Mouse (Mus musculus) liver, adult 2 months (tissue): ENCODE measurements around the gene Spata17. TPM values are rescaled to one million over a fixed set of nuclear protein-coding genes. Genes with fewer than 3 reads are reported as not detected.

Experiments used
- DNase-seq: peaks from one replicate; pipeline ENCODE4 v3.0.0-alpha.2; 2011; ENCODE audit warnings: low read depth, low spot score; ENCODE audit errors: extremely low read depth
- H3K27ac ChIP-seq: fragments of 200-500 bp; replicated peaks from 2 replicates; pipeline ENCODE4 v1.5.1; 2012; ENCODE audit warnings: low read depth, mild to moderate bottlenecking, control low read depth, inconsistent platforms, low read length; ENCODE audit not compliant: insufficient read depth
- H3K27me3 ChIP-seq: fragments of 200-500 bp; 2 replicates; pipeline ENCODE4 v1.6.1; 2012; ENCODE audit warnings: mild to moderate bottlenecking, moderate library complexity, low read length, inconsistent platforms; ENCODE audit not compliant: control insufficient read depth, insufficient read depth
- H3K36me3 ChIP-seq: fragments of 200-500 bp; 2 replicates; pipeline ENCODE4 v1.6.1; 2012; ENCODE audit warnings: low read length, inconsistent platforms; ENCODE audit not compliant: control insufficient read depth, insufficient read depth
- H3K4me1 ChIP-seq: fragments of 200-500 bp; 2 replicates; pipeline ENCODE4 v1.6.1; 2011; ENCODE audit warnings: low read length; ENCODE audit not compliant: control insufficient read depth, insufficient read depth
- H3K4me3 ChIP-seq: fragments of 200-500 bp; 2 replicates; pipeline ENCODE4 v1.5.1; 2011; ENCODE audit warnings: low read depth, mild to moderate bottlenecking, control low read depth, low read length, moderate library complexity; ENCODE audit not compliant: insufficient read depth
- H3K79me2 ChIP-seq: fragments of 200-500 bp; 2 replicates; pipeline ENCODE4 v1.6.1; 2012; ENCODE audit warnings: inconsistent platforms, mild to moderate bottlenecking, low read length, moderate library complexity; ENCODE audit not compliant: control insufficient read depth, insufficient read depth
- H3K9ac ChIP-seq: fragments of 200-500 bp; 2 replicates; pipeline ENCODE4 v1.6.1; 2012; ENCODE audit warnings: low read depth, mild to moderate bottlenecking, control low read depth, inconsistent platforms, low read length
- CTCF ChIP-seq: fragments of 200-500 bp; IDR thresholded peaks from 2 replicates; pipeline ENCODE4 v1.5.1; 2011; ENCODE audit warnings: low read depth, low read length, control low read depth
- POLR2A ChIP-seq: fragments of 200-500 bp; IDR thresholded peaks from 2 replicates; pipeline ENCODE4 v1.6.1; 2011; ENCODE audit warnings: low read length, control low read depth; ENCODE audit not compliant: insufficient read depth; ENCODE audit errors: extremely low read depth
- WGBS: fragments of 180-500 bp; shearing (Covaris S2); methylation state at CpG from one replicate; pipeline ENCODE4 v1.1.7; 2018; 5-methylcytosine and 5-hydroxymethylcytosine counted together
- polyA plus RNA-seq: library from polyadenylated mRNA; depleted of rRNA; stranded (reverse); fragments of >200 nt; gene quantifications from 2 replicates; pipeline ENCODE4 v1.2.3, GENCODE M21; 2012
- total RNA-seq: library from RNA; depleted of rRNA; stranded (reverse); fragments of >200 nt; gene quantifications from 2 replicates; pipeline ENCODE4 v1.2.3, GENCODE M21; 2014

Spata17 gene
- total and polyA plus RNA-seq, 2 experiments, result 0.83 TPM; not detected in 1

DNA sequence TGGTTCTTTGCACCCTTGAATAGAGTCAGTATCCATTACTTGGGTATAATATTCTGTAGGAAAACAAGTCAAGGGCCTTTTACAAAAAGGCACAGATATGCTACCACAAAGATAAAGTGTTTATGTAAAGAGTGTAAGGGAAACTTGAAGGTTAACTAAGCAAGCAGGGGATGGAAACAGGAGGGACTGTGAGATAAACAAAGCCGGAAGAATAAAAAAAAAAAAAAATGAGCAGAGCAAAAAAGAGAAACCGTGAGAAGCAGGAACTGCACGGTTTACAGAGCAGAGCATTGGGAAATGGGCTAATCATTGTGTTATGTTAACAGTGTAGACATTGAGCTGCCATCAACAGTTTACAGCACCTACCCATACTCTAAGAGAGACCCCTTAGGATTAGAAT, 44.9 kb downstream of the Spata17 start:
- H3K79me2 ChIP-seq, result no peaks in the 10 kb centered on the region
- no peak overlapping the region for H3K4me3 ChIP-seq

DNA sequence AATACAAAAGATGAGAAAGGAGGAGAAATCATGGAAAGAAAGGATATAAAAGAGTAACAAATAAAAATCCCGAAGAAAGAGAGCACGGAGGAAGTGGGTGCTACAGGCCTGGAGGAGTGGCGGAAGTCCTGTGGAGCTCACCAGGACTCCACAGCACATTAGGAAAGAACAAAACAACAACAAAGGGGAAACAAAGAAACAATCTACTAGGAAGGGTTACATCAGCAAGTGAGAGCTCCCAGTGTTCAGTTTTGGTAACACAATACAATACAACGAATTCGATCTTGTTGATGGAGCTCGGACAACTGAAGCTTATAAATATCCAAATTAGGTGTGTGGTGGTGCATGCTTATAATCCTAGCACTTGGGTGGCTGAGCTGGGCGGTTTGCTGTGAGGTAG, 45.6 kb downstream of the Spata17 start:
- H3K4me1 ChIP-seq, result no peaks in the 10 kb centered on the region
- whole genome bisulfite sequencing, result 87% methylated on average over 7 of the region's 7 CpGs
- no peak overlapping the region for H3K4me3 ChIP-seq
- no peak for DNase-seq
- H3K36me3 ChIP-seq, result no peaks in the 10 kb centered on the region
- H3K27me3 ChIP-seq, result no peaks in the 10 kb centered on the region
- no peaks in the 10 kb centered on the region for H3K79me2 ChIP-seq
- no peak for TF ChIP-seq POLR2A
- no peak for TF ChIP-seq CTCF
- H3K27ac ChIP-seq, result no peak overlapping the region
- H3K9ac ChIP-seq, result no peak overlapping the region

More for the DNA sequence above, 44.9 kb downstream of the Spata17 start:
- Histone ChIP-seq H3K27me3 (no peaks in the 10 kb centered on the region), H3K9ac (no peak overlapping the region), H3K36me3 (no peaks in the 10 kb centered on the region), H3K4me1 (peaks cover 4% of the 10 kb centered on the region; the same call in 1 of the 2 replicates), H3K27ac (no peak overlapping the region)
- no peak for TF ChIP-seq CTCF
- no peak for TF ChIP-seq POLR2A
- DNase-seq, result no peak
- 53% methylated on average over 3 of the region's 3 CpGs for WGBS

DNA sequence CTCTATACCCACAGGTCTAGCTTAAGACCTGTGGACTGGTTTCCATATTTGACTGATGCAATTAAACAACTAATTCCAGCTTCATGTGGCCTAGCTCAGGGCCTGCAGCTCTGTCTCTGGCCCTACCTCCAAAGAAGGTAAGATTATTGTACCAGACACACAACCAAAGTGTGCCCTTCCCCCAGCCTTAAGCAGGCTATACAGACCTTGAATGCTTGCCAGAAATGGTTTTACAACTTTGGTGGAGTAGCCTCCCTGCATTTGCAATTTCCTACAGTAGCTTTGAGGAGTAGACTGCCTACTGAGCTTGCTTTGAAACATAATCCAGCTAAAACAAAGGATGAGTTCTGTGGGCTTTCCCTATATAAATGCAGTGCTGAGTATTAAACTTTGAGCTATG, 51.7 kb downstream of the Spata17 start:
- Histone ChIP-seq H3K9ac (no peak overlapping the region), H3K27ac (no peak overlapping the region), H3K4me3 (no peak overlapping the region), H3K79me2 (no peaks in the 10 kb centered on the region), H3K36me3 (no peaks in the 10 kb centered on the region), H3K4me1 (no peaks in the 10 kb centered on the region), H3K27me3 (peaks cover 5% of the 10 kb centered on the region; the same call in 1 of the 2 replicates)
- DNase-seq, result no peak
- TF ChIP-seq CTCF, result no peak

DNA sequence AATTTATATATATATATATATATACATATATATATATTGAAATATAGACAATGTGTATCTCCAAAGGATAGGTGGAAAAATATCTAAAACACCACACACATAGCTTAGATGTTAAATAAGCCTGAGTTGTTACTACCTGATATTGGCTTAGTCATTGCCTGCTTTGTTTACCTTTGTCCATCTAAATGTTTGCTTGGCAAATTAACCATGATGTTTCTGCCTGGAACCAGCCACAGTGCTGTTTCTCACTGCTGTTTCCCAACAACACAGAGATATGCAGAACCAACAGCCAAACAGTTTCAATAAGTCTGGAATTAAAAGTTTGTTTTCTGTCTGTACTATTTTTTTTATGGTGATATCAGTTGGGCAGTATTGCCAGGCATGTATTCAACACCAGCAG, 59.6 kb downstream of the Spata17 start:
- H3K9ac ChIP-seq, result no peak overlapping the region
- peak; percentile 92 for DNase-seq
- H3K27me3 ChIP-seq, result peaks cover 7% of the 10 kb centered on the region; the same call in 1 of the 2 replicates
- H3K27ac ChIP-seq, result no peak overlapping the region
- no peak overlapping the region for H3K4me3 ChIP-seq
- peaks cover 4% of the 10 kb centered on the region; the same call in 1 of the 2 replicates for H3K4me1 ChIP-seq
- H3K36me3 ChIP-seq, result no peaks in the 10 kb centered on the region
- H3K79me2 ChIP-seq, result no peaks in the 10 kb centered on the region
- no peak for TF ChIP-seq POLR2A
- TF ChIP-seq CTCF, result no peak

DNA sequence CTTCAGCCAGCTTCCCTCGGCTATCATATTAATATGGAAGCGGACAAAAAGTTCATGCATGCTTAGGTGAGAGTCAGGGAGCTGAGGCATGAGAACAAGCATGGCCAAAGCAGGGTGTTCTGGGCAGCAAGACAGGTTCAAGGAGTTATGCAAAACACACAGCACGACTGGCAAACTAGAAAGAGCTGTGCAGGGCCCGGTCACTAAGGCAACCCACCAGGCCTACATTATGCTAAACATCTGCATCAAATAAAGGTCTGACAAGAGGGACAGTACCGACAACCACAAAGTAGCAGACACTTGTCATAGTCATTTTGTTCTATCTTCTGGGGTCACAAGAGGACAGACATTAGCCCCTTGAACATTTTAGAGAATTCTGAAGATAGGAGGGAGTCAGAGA, 61.6 kb downstream of the Spata17 start:
- WGBS, result 74% methylated on average over 5 of the region's 5 CpGs
- H3K27ac ChIP-seq, result no peak overlapping the region
- H3K27me3 ChIP-seq, result 0 out of 2 replicates have a peak, but pooled peaks cover 7% of the 10 kb centered on the region
- H3K36me3 ChIP-seq, result no peaks in the 10 kb centered on the region
- peaks cover 4% of the 10 kb centered on the region; the same call in 1 of the 2 replicates for H3K4me1 ChIP-seq
- H3K4me3 ChIP-seq, result no peak overlapping the region
- H3K79me2 ChIP-seq, result no peaks in the 10 kb centered on the region
- TF ChIP-seq POLR2A (no peak), CTCF (no peak)
- H3K9ac ChIP-seq, result no peak overlapping the region
- DNase-seq, result no peak

DNA sequence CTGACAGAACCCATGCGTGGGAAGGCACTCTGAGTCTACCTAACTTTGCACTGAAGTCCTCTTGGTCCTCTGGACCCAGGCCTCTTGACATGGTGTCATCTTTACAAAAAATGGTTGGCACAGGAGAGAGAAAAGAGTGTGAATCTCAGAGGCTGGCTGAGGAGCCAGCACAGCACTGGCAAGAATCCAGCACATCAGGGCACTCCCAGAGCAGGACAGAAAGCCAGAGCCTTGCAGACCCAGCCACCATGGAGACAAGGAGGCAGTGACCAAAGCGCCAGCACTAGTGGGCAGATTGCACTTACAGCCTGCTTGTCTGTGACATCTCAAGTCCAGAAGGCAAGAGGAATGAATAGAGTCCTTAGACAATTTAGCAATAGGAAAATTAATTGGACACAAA, 62.7 kb downstream of the Spata17 start:
- Histone ChIP-seq H3K27me3 (0 out of 2 replicates have a peak, but pooled peaks cover 7% of the 10 kb centered on the region), H3K79me2 (no peaks in the 10 kb centered on the region), H3K27ac (no peak overlapping the region), H3K4me1 (peaks cover 4% of the 10 kb centered on the region; the same call in 1 of the 2 replicates), H3K4me3 (no peak overlapping the region), H3K9ac (no peak overlapping the region), H3K36me3 (no peaks in the 10 kb centered on the region)
- DNase-seq, result no peak
- WGBS, result 94% methylated on average over 2 of the region's 2 CpGs
- no peak for TF ChIP-seq CTCF
- TF ChIP-seq POLR2A, result no peak
